Mouse (Mus musculus): Measurements from ENCODE around the gene Ufc1. TPM values are rescaled to one million over a fixed set of nuclear protein-coding genes. Genes with fewer than 3 reads are reported as not detected.

The Ufc1 gene
- polyA plus RNA-seq, 1 experiment = 116 TPM

GRCm38 (mm10) chr1:171322012-171322411 lies 27.2 kb upstream of the Ufc1 start:
- TF ChIP-seq TCF3 (IDR thresholded peaks at IDR 0.05; ENCODE audit: insufficient read length, low read depth) (no peak), REST (IDR thresholded peaks at IDR 0.05; ENCODE audit: insufficient read depth, insufficient read length) (no peak), TCF12 (IDR thresholded peaks at IDR 0.05; ENCODE audit: insufficient read depth, poor library complexity, severe bottlenecking) (no peak), SRF (IDR thresholded peaks at IDR 0.05; ENCODE audit: control insufficient read depth, insufficient read length, low read depth) (no peak), CEBPB (IDR thresholded peaks at IDR 0.05; ENCODE audit: insufficient read depth, poor library complexity, severe bottlenecking) (no peak), MYOD1 (IDR thresholded peaks at IDR 0.05; ENCODE audit: control insufficient read depth in 1 of 3, insufficient read length in 2 of 3, low read depth in 2 of 3) (no peak), E2F4 (IDR thresholded peaks at IDR 0.05; ENCODE audit: insufficient read depth) (no peak), MAX (IDR thresholded peaks at IDR 0.05; ENCODE audit: low read depth) (no peak), POLR2AphosphoS2 (IDR thresholded peaks at IDR 0.05; ENCODE audit: insufficient read length, low read depth) (peak; percentile 64), MYOG (IDR thresholded peaks at IDR 0.05; ENCODE audit: control insufficient read depth in 1 of 3, insufficient read depth in 1 of 3, insufficient read length in 2 of 3, low read depth in 2 of 3) (peak in 1 of 3 experiments; percentile 36), USF1 (IDR thresholded peaks at IDR 0.05; ENCODE audit: low read depth) (no peak)
- Histone ChIP-seq H3K27me3 (ENCODE audit: control insufficient read depth, insufficient read depth, insufficient read length) (no peaks in the 10 kb centered on the region), H3K36me3 (ENCODE audit: control insufficient read depth, insufficient read depth) (peaks cover 3% of the 10 kb centered on the region), H3K4me3 (no peak overlapping the region), H3K4me2 (ENCODE audit: low read depth) (no peak overlapping the region), H3ac (ENCODE audit: control insufficient read depth, insufficient read length) (no peak overlapping the region), H3K79me2 (ENCODE audit: control insufficient read depth, insufficient read depth) (peaks cover 19% of the 10 kb centered on the region)

- Histone ChIP-seq H3ac (ENCODE audit: control insufficient read depth, insufficient read length) (no peak overlapping the region), H3K4me3 (no peak overlapping the region), H3K27me3 (ENCODE audit: control insufficient read depth, insufficient read depth, insufficient read length) (no peaks in the 10 kb centered on the region), H3K4me2 (ENCODE audit: low read depth) (no peak overlapping the region), H3K36me3 (ENCODE audit: control insufficient read depth, insufficient read depth) (peaks cover 3% of the 10 kb centered on the region), H3K79me2 (ENCODE audit: control insufficient read depth, insufficient read depth) (peaks cover 15% of the 10 kb centered on the region)
- no peak for TF ChIP-seq E2F4 (IDR thresholded peaks at IDR 0.05; ENCODE audit: insufficient read depth)
- TF ChIP-seq TCF3 (IDR thresholded peaks at IDR 0.05; ENCODE audit: insufficient read length, low read depth) = no peak
- TF ChIP-seq MAX (IDR thresholded peaks at IDR 0.05; ENCODE audit: low read depth) = no peak
- no peak for TF ChIP-seq MYOD1 (IDR thresholded peaks at IDR 0.05; ENCODE audit: control insufficient read depth in 1 of 3, insufficient read length in 2 of 3, low read depth in 2 of 3)
- no peak for TF ChIP-seq SRF (IDR thresholded peaks at IDR 0.05; ENCODE audit: control insufficient read depth, insufficient read length, low read depth)
- TF ChIP-seq USF1 (IDR thresholded peaks at IDR 0.05; ENCODE audit: low read depth) = no peak
- no peak for TF ChIP-seq POLR2A (IDR thresholded peaks at IDR 0.05; ENCODE audit: insufficient read length, low read depth)
- no peak for TF ChIP-seq MYOG (IDR thresholded peaks at IDR 0.05; ENCODE audit: control insufficient read depth in 1 of 3, insufficient read depth in 1 of 3, insufficient read length in 2 of 3, low read depth in 2 of 3)
- no peak for TF ChIP-seq REST (IDR thresholded peaks at IDR 0.05; ENCODE audit: insufficient read depth, insufficient read length)
- TF ChIP-seq TCF12 (IDR thresholded peaks at IDR 0.05; ENCODE audit: insufficient read depth, poor library complexity, severe bottlenecking) = no peak
- TF ChIP-seq POLR2AphosphoS2 (IDR thresholded peaks at IDR 0.05; ENCODE audit: insufficient read length, low read depth) = no peak
- TF ChIP-seq CEBPB (IDR thresholded peaks at IDR 0.05; ENCODE audit: insufficient read depth, poor library complexity, severe bottlenecking) = no peak
Measured at GRCm38 (mm10) chr1:171321415-171321814, 26.6 kb upstream of the Ufc1 start.

GRCm38 (mm10) chr1:171320151-171320550 lies 25.3 kb upstream of the Ufc1 start:
- Histone ChIP-seq H3K27me3 (ENCODE audit: control insufficient read depth, insufficient read depth, insufficient read length) (no peaks in the 10 kb centered on the region), H3K4me2 (ENCODE audit: low read depth) (no peak overlapping the region)

GRCm38 (mm10) chr1:171319748-171320147 lies 24.9 kb upstream of the Ufc1 start:
- Histone ChIP-seq H3K36me3 (ENCODE audit: control insufficient read depth, insufficient read depth) (no peaks in the 10 kb centered on the region), H3K4me3 (no peak overlapping the region), H3K79me2 (ENCODE audit: control insufficient read depth, insufficient read depth) (peaks cover 3% of the 10 kb centered on the region), H3K4me2 (ENCODE audit: low read depth) (no peak overlapping the region), H3ac (ENCODE audit: control insufficient read depth, insufficient read length) (no peak overlapping the region), H3K27me3 (ENCODE audit: control insufficient read depth, insufficient read depth, insufficient read length) (no peaks in the 10 kb centered on the region)
- no peak for TF ChIP-seq CEBPB (IDR thresholded peaks at IDR 0.05; ENCODE audit: insufficient read depth, poor library complexity, severe bottlenecking)
- TF ChIP-seq TCF12 (IDR thresholded peaks at IDR 0.05; ENCODE audit: insufficient read depth, poor library complexity, severe bottlenecking) = no peak
- no peak for TF ChIP-seq MAX (IDR thresholded peaks at IDR 0.05; ENCODE audit: low read depth)
- TF ChIP-seq MYOD1 (IDR thresholded peaks at IDR 0.05; ENCODE audit: control insufficient read depth in 1 of 3, insufficient read length in 2 of 3, low read depth in 2 of 3) = no peak
- TF ChIP-seq SRF (IDR thresholded peaks at IDR 0.05; ENCODE audit: control insufficient read depth, insufficient read length, low read depth) = no peak
- no peak for TF ChIP-seq REST (IDR thresholded peaks at IDR 0.05; ENCODE audit: insufficient read depth, insufficient read length)
- no peak for TF ChIP-seq E2F4 (IDR thresholded peaks at IDR 0.05; ENCODE audit: insufficient read depth)
- no peak for TF ChIP-seq USF1 (IDR thresholded peaks at IDR 0.05; ENCODE audit: low read depth)
- TF ChIP-seq POLR2A (IDR thresholded peaks at IDR 0.05; ENCODE audit: insufficient read length, low read depth) = no peak
- no peak for TF ChIP-seq POLR2AphosphoS2 (IDR thresholded peaks at IDR 0.05; ENCODE audit: insufficient read length, low read depth)

More at GRCm38 (mm10) chr1:171320151-171320550, 25.3 kb upstream of the Ufc1 start:
- H3K79me2 ChIP-seq (ENCODE audit: control insufficient read depth, insufficient read depth) = peaks cover 3% of the 10 kb centered on the region
- no peak overlapping the region for H3K4me3 ChIP-seq
- no peak for TF ChIP-seq TCF3 (IDR thresholded peaks at IDR 0.05; ENCODE audit: insufficient read length, low read depth)
- no peak for TF ChIP-seq SRF (IDR thresholded peaks at IDR 0.05; ENCODE audit: control insufficient read depth, insufficient read length, low read depth)
- TF ChIP-seq TCF12 (IDR thresholded peaks at IDR 0.05; ENCODE audit: insufficient read depth, poor library complexity, severe bottlenecking) = no peak
- no peak for TF ChIP-seq MAX (IDR thresholded peaks at IDR 0.05; ENCODE audit: low read depth)
- no peak for TF ChIP-seq POLR2A (IDR thresholded peaks at IDR 0.05; ENCODE audit: insufficient read length, low read depth)
- no peak for TF ChIP-seq E2F4 (IDR thresholded peaks at IDR 0.05; ENCODE audit: insufficient read depth)
- TF ChIP-seq CEBPB (IDR thresholded peaks at IDR 0.05; ENCODE audit: insufficient read depth, poor library complexity, severe bottlenecking) = no peak
- TF ChIP-seq MYOD1 (IDR thresholded peaks at IDR 0.05; ENCODE audit: control insufficient read depth in 1 of 3, insufficient read length in 2 of 3, low read depth in 2 of 3) = no peak
- no peak for TF ChIP-seq POLR2AphosphoS2 (IDR thresholded peaks at IDR 0.05; ENCODE audit: insufficient read length, low read depth)
- no peak for TF ChIP-seq USF1 (IDR thresholded peaks at IDR 0.05; ENCODE audit: low read depth)
- TF ChIP-seq MYOG (IDR thresholded peaks at IDR 0.05; ENCODE audit: control insufficient read depth in 1 of 3, insufficient read depth in 1 of 3, insufficient read length in 2 of 3, low read depth in 2 of 3) = no peak
- no peak for TF ChIP-seq REST (IDR thresholded peaks at IDR 0.05; ENCODE audit: insufficient read depth, insufficient read length)
- no peak overlapping the region for H3ac ChIP-seq (ENCODE audit: control insufficient read depth, insufficient read length)
- H3K36me3 ChIP-seq (ENCODE audit: control insufficient read depth, insufficient read depth) = no peaks in the 10 kb centered on the region

Data from myocyte (in vitro differentiated cells).